Mouse (Mus musculus): ENCODE results near the gene Srp54a. TPM values are rescaled to one million over a fixed set of nuclear protein-coding genes. Genes with fewer than 3 reads are reported as not detected.

Srp54a gene
- polyA plus RNA-seq, 1 experiment from 2014 or later, result 150 TPM

DNA sequence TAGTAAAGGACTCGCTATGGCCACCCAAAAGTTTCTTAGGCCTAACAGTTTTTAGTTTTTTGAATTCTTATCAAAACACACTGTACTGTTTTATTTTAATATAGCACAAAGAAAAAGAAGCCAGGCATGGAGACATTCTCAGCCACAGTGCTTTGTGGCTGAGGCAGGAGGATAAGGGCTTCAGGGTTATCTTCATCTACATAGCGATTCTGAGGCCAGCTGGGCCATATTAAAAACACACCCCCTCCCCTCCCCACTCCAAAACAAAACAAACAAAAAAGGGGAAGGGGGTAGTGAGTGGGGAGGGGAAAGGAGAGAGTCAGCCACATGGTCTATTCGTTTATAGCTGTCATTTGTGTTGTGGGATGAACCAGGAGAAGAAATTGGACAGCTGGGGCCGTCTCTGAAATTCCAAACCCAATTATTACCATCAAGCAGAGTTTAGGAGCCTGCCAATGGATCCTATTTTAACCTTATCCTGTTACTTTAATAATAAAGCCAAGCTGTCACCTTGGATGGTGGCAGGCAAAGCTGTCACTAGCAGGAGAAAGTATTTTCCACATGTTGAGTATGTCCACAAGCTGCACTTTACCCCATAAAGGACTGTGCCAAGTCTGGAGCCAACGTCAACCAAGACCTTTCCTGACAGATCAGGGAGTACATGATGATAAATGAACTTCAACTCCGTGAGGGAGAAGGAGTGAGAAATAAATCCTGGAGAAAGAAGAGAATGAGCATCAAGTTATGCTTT lies 21.0 kb upstream of the Srp54a start:
- Histone ChIP-seq H3K4me2 (ENCODE audit: low read length) (no peak overlapping the region), H3K36me3 (ENCODE audit: control insufficient read depth, insufficient read depth, low read length) (peaks cover 30% of the 10 kb centered on the region), H3K9me3 (ENCODE audit: control insufficient read depth, low read length) (no peaks in the 10 kb centered on the region), H3K4me1 (replicated peaks; ENCODE audit: control insufficient read depth, insufficient read depth, low read length) (no peaks in the 10 kb centered on the region), H3K27ac (ENCODE audit: low read depth) (no peak overlapping the region), H3K9ac (ENCODE audit: low read length) (no peak overlapping the region), H3K27me3 (replicated peaks; ENCODE audit: control insufficient read depth, insufficient read depth, low read length) (no peaks in the 10 kb centered on the region), H3K4me3 (ENCODE audit: low read depth, low read length) (no peak overlapping the region)
- ATAC-seq (replicated peaks; ENCODE audit: low FRiP score, low TSS enrichment, low read depth), result no peak
- WGBS, result 66% methylated on average over 6 of the region's 6 CpGs
- no peak for DNase-seq (ENCODE audit: low spot score)

DNA sequence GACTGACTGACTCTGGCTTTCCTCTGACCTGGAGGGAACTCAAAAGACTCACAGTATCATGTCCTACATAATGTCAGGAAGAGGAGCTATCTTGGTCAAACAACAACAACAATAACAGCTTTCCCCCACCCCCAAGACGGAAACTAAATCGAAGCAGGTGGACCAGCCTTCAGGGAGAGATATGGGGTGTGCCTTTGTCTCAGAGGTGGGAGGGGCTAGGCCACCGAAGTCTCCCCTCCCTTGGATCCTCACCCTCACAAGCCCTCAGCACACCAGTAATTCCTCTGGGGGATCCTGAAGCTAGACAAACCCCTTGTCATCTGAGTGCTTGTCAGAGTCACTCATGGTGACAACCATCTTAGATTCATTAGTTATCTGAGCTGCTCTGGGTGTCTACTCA lies 20.2 kb upstream of the Srp54a start:
- no peak overlapping the region for H3K27ac ChIP-seq (ENCODE audit: low read depth)
- ATAC-seq (replicated peaks; ENCODE audit: low FRiP score, low TSS enrichment, low read depth), result no peak

DNA sequence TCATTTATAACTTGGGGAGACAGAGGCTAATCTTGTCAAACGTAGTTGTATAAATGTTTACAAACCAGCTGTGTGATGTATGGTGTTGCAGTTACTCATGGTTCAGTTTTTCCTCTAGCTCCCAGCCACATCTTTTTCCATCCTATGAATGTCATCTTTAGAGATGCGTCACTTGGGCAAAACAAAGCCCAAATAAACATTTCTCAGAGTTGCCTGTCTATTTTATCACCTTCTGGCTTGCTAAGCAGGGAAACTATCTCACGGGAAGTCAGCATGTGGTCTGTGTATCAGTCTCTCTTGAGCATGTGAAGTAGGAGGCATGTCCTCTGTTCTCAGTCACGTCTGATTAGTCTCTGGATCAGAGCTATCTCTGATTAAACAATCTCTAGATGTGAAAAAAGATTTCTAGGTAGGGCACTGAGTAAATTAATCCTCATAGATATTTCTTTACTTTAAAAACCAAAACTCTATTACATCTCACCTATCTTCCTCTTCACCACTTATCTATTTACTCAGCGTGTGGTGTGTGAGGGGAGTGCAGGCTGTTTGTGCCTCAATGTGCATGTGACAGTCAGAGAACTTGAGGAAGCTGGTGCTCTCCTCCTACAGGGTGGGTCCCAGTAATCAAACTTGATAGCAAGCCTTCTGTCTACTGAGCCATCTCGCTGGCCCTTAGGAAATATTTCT lies 19.7 kb upstream of the Srp54a start:
- ATAC-seq (replicated peaks; ENCODE audit: low FRiP score, low TSS enrichment, low read depth) (no peak), DNase-seq (ENCODE audit: low spot score) (no peak)

More for the DNA sequence above, 20.2 kb upstream of the Srp54a start:
- Histone ChIP-seq H3K36me3 (ENCODE audit: control insufficient read depth, insufficient read depth, low read length) (peaks cover 30% of the 10 kb centered on the region), H3K4me1 (replicated peaks; ENCODE audit: control insufficient read depth, insufficient read depth, low read length) (no peaks in the 10 kb centered on the region), H3K9me3 (ENCODE audit: control insufficient read depth, low read length) (no peaks in the 10 kb centered on the region), H3K4me2 (ENCODE audit: low read length) (no peak overlapping the region), H3K27me3 (replicated peaks; ENCODE audit: control insufficient read depth, insufficient read depth, low read length) (no peaks in the 10 kb centered on the region), H3K4me3 (ENCODE audit: low read depth, low read length) (no peak overlapping the region), H3K9ac (ENCODE audit: low read length) (no peak overlapping the region)
- WGBS, result 71% methylated on average over 3 of the region's 3 CpGs
- DNase-seq (ENCODE audit: low spot score), result no peak

DNA sequence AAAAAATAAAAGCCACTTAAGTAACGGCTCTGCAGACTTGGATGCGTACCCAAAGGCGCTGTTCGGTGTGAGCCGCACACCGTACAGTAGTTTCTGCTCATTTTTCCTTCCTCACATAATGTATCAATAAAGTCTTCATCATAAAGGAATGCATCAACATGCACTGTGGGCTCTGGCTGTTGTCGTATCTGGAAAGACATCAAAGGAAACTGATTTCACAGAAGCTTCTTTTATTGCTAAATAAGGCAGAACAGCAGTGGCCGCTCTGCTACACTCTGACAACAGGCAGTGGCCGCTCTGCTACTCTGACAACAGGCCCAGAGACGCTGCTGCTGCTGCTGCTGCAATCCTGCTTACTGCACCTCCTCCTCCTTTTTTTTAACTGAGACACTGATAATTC lies 19.1 kb upstream of the Srp54a start:
- Histone ChIP-seq H3K9ac (ENCODE audit: low read length) (no peak overlapping the region), H3K27me3 (replicated peaks; ENCODE audit: control insufficient read depth, insufficient read depth, low read length) (no peaks in the 10 kb centered on the region), H3K4me3 (ENCODE audit: low read depth, low read length) (no peak overlapping the region), H3K36me3 (ENCODE audit: control insufficient read depth, insufficient read depth, low read length) (peaks cover 26% of the 10 kb centered on the region), H3K4me2 (ENCODE audit: low read length) (no peak overlapping the region), H3K27ac (ENCODE audit: low read depth) (no peak overlapping the region), H3K9me3 (ENCODE audit: control insufficient read depth, low read length) (no peaks in the 10 kb centered on the region), H3K4me1 (replicated peaks; ENCODE audit: control insufficient read depth, insufficient read depth, low read length) (no peaks in the 10 kb centered on the region)
- 74% methylated on average over 10 of the region's 10 CpGs for WGBS
- no peak for ATAC-seq (replicated peaks; ENCODE audit: low FRiP score, low TSS enrichment, low read depth)
- DNase-seq (ENCODE audit: low spot score), result no peak

More for the DNA sequence above, 19.7 kb upstream of the Srp54a start:
- Histone ChIP-seq H3K27me3 (replicated peaks; ENCODE audit: control insufficient read depth, insufficient read depth, low read length) (no peaks in the 10 kb centered on the region), H3K9me3 (ENCODE audit: control insufficient read depth, low read length) (no peaks in the 10 kb centered on the region), H3K27ac (ENCODE audit: low read depth) (no peak overlapping the region), H3K9ac (ENCODE audit: low read length) (no peak overlapping the region), H3K4me3 (ENCODE audit: low read depth, low read length) (no peak overlapping the region), H3K4me1 (replicated peaks; ENCODE audit: control insufficient read depth, insufficient read depth, low read length) (no peaks in the 10 kb centered on the region), H3K4me2 (ENCODE audit: low read length) (no peak overlapping the region), H3K36me3 (ENCODE audit: control insufficient read depth, insufficient read depth, low read length) (peaks cover 30% of the 10 kb centered on the region)
- WGBS, result 61% methylated on average over 6 of the region's 6 CpGs

DNA sequence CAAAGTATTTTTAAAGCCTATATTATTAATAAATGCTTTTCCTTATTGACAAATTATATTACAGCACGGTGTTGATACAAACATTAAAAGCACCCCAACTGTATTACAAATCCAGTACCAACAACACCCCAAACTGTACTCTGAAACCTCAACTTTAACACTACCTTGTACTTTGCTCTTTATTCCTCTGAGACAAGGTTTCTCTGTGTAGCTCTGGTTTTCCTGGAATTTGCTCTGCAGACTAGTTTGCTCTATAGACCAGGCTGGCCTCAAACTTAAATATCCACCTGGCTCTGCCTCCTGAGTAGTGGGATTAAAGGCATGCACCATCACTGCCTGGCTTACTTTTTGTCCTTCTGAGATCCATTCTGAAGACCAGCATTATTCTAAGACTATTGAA lies 17.9 kb upstream of the Srp54a start:
- whole genome bisulfite sequencing, result 85% methylated on average over 1 of the region's 1 CpGs
- Histone ChIP-seq H3K4me1 (replicated peaks; ENCODE audit: control insufficient read depth, insufficient read depth, low read length) (no peaks in the 10 kb centered on the region), H3K27ac (ENCODE audit: low read depth) (no peak overlapping the region), H3K36me3 (ENCODE audit: control insufficient read depth, insufficient read depth, low read length) (peaks cover 21% of the 10 kb centered on the region), H3K4me3 (ENCODE audit: low read depth, low read length) (no peak overlapping the region), H3K27me3 (replicated peaks; ENCODE audit: control insufficient read depth, insufficient read depth, low read length) (no peaks in the 10 kb centered on the region), H3K4me2 (ENCODE audit: low read length) (no peak overlapping the region), H3K9me3 (ENCODE audit: control insufficient read depth, low read length) (no peaks in the 10 kb centered on the region), H3K9ac (ENCODE audit: low read length) (no peak overlapping the region)
- DNase-seq (ENCODE audit: low spot score), result no peak
- ATAC-seq (replicated peaks; ENCODE audit: low FRiP score, low TSS enrichment, low read depth), result no peak

DNA sequence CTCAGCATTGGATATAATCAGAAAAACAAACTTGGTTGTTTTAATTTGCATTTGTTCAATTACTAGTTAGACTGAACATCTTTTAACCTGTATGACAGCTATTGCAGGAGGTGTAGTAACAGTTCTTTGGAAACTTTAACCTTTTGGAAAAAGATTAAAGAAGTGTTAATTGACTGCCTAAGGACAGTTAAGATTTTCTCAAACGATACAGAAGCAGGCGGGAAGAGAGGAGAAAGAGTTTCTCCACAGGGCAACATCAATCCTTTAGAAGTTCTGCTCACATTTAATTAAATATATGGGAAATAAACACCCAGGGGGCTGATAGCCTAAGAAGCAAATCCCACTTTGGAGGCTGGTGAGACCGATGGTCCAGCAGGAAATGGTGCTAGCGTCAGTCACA lies 7.6 kb upstream of the Srp54a start:
- ATAC-seq (replicated peaks; ENCODE audit: low FRiP score, low TSS enrichment, low read depth), result no peak
- Histone ChIP-seq H3K9me3 (ENCODE audit: control insufficient read depth, low read length) (no peaks in the 10 kb centered on the region), H3K4me2 (ENCODE audit: low read length) (no peak overlapping the region), H3K9ac (ENCODE audit: low read length) (no peak overlapping the region), H3K4me1 (replicated peaks; ENCODE audit: control insufficient read depth, insufficient read depth, low read length) (no peaks in the 10 kb centered on the region), H3K27me3 (replicated peaks; ENCODE audit: control insufficient read depth, insufficient read depth, low read length) (no peaks in the 10 kb centered on the region), H3K27ac (ENCODE audit: low read depth) (no peak overlapping the region), H3K4me3 (ENCODE audit: low read depth, low read length) (no peak overlapping the region), H3K36me3 (ENCODE audit: control insufficient read depth, insufficient read depth, low read length) (no peaks in the 10 kb centered on the region; the same call in 1 of the 2 replicates)
- 72% methylated on average over 4 of the region's 4 CpGs for WGBS
- peak; percentile 7 for DNase-seq (ENCODE audit: low spot score)

DNA sequence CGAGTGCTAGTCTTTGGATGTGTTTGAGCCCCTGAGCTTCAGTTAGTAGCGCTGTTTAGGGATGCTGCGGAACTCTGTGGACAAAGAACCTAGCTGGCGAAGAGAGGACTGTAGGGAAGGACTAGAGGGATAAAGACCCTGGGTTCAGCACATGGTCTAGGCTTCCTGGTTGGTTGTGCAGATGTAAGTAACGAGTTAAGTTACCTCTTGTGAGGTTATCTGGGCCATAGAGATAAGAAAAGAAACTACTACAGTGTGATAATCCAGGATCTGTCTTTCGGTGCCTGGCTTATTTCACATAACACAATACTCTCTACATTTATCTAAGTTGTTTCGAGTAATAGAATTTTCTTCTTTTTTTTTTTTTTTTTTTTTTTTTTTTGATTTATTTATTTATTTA lies 6.4 kb upstream of the Srp54a start:
- no peak overlapping the region for H3K9ac ChIP-seq (ENCODE audit: low read length)
- H3K4me3 ChIP-seq (ENCODE audit: low read depth, low read length), result no peak overlapping the region
- peak; percentile 33 for DNase-seq (ENCODE audit: low spot score)
- WGBS, result 87% methylated on average over 7 of the region's 7 CpGs
- no peak overlapping the region for H3K4me2 ChIP-seq (ENCODE audit: low read length)
- no peaks in the 10 kb centered on the region for H3K27me3 ChIP-seq (replicated peaks; ENCODE audit: control insufficient read depth, insufficient read depth, low read length)
- no peak overlapping the region for H3K27ac ChIP-seq (ENCODE audit: low read depth)
- no peaks in the 10 kb centered on the region; the same call in 1 of the 2 replicates for H3K36me3 ChIP-seq (ENCODE audit: control insufficient read depth, insufficient read depth, low read length)
- H3K4me1 ChIP-seq (replicated peaks; ENCODE audit: control insufficient read depth, insufficient read depth, low read length), result no peaks in the 10 kb centered on the region
- no peak for ATAC-seq (replicated peaks; ENCODE audit: low FRiP score, low TSS enrichment, low read depth)
- no peaks in the 10 kb centered on the region for H3K9me3 ChIP-seq (ENCODE audit: control insufficient read depth, low read length)

DNA sequence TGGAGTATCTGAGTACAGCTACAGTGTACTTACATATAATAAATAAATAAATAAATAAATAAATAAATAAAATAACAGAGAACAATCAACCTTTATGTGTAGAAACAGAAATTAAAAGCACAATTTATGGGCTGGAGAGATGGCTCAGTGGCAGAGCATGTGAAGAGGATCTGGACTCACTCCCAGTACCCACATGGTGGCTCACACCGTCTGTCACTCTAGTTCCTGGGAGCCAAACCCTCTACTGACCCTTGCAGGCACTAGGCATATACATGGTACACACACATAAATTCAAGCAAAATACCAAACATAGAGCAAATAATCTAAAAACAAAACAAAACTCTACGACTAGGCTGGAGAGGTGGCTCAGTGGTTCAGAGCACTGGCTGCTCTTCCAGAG lies 4.8 kb upstream of the Srp54a start:
- H3K9ac ChIP-seq (ENCODE audit: low read length), result no peak overlapping the region
- no peak for ATAC-seq (replicated peaks; ENCODE audit: low FRiP score, low TSS enrichment, low read depth)

More for the DNA sequence above, 4.8 kb upstream of the Srp54a start:
- peak; percentile 38 for DNase-seq (ENCODE audit: low spot score)
- 91% methylated on average over 2 of the region's 2 CpGs for WGBS
- Histone ChIP-seq H3K27ac (ENCODE audit: low read depth) (no peak overlapping the region), H3K27me3 (replicated peaks; ENCODE audit: control insufficient read depth, insufficient read depth, low read length) (no peaks in the 10 kb centered on the region), H3K9me3 (ENCODE audit: control insufficient read depth, low read length) (no peaks in the 10 kb centered on the region), H3K4me1 (replicated peaks; ENCODE audit: control insufficient read depth, insufficient read depth, low read length) (no peaks in the 10 kb centered on the region), H3K4me2 (ENCODE audit: low read length) (no peak overlapping the region), H3K36me3 (ENCODE audit: control insufficient read depth, insufficient read depth, low read length) (no peaks in the 10 kb centered on the region; the same call in 1 of the 2 replicates), H3K4me3 (ENCODE audit: low read depth, low read length) (no peak overlapping the region)
